Mouse (Mus musculus): ENCODE data around the gene Prss16. TPM values are rescaled to one million over a fixed set of nuclear protein-coding genes. Genes with fewer than 3 reads are reported as not detected.
A peak's percentile ranks its signal among the peaks of the same experiment; 100 is the strongest.

Prss16 gene
- polyA plus RNA-seq, 1 experiment = 0.08 TPM

DNA sequence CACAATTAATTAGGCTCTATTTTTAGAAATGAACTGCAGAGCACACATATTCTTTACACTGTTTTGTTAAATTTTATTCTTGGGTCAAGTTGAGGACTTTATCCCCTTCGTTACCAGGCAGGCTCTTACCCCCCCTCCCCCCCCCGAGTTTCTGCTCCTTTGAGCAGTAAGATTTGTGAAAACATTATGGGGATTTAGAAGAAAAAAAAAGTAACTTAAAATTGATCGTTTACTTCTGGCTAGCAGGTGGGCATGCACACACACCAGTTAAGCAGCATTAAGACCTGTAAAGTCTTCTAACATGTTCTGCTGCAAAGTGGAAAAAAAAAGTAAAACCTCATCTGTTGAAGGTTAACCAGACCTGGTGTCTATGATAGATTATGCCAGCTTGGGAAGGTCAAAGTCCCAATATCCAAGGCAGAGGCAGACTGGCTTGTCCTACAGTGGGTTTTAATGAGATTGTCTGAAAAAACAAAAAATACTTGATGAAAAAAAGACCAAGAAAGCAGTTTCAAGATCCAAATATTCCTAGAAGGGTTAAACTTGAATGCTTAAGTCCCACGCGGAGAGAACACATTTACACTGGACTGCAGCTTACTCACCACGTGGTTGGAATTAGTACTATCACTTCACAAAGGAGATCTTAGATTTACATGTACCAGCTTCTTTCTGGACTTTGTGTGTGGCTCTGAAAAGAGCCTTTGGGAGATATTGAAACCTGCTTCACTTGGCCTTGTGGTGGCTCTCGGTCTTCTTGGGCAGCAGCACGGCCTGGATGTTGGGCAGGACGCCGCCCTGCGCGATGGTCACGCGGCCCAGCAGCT lies 25.1 kb upstream of the Prss16 start:
- DNase-seq (ENCODE audit: low read depth) = peak; percentile 60
- TF ChIP-seq POLR2A (IDR thresholded peaks at IDR 0.05; ENCODE audit: borderline replicate concordance, extremely low read depth, insufficient read depth, insufficient read length, poor library complexity, severe bottlenecking) (no peak), CTCF (IDR thresholded peaks at IDR 0.05; ENCODE audit: borderline replicate concordance, extremely low read depth, insufficient read depth, insufficient read length) (no peak)

DNA sequence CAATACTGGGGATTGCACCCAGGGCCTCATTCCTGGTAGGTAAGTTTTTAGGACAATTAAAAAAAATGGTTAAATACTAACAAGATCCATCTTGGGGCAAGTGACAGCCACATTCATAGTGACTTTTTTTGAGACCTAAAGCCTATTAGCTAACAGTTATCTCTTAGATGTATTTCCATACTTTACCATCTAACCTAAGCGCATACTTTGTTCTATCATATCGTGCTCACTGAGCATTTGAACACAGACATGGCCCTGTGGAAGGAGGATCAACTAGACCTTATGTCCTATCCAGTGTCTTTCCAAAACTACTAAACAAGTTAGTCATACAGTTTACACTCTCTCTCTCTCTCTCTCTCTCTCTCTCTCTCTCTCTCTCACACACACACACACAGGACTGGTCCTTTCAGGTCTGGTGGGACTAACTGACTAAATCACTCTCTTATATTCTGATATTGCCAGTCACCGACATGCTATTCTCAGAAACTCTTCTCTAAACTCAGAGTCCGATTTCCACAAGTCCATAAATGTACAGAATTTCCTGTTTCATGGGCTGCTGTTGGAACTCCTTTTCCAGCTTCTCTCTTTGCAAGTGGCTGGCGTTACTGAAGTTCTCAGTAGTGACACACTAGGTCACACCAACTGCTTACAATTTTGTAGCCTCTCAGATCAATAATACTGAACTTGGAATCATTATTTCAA lies 24.4 kb upstream of the Prss16 start:
- no peak for TF ChIP-seq CTCF (IDR thresholded peaks at IDR 0.05; ENCODE audit: borderline replicate concordance, extremely low read depth, insufficient read depth, insufficient read length)
- TF ChIP-seq POLR2A (IDR thresholded peaks at IDR 0.05; ENCODE audit: borderline replicate concordance, extremely low read depth, insufficient read depth, insufficient read length, poor library complexity, severe bottlenecking) = no peak
- DNase-seq (ENCODE audit: low read depth) = no peak

DNA sequence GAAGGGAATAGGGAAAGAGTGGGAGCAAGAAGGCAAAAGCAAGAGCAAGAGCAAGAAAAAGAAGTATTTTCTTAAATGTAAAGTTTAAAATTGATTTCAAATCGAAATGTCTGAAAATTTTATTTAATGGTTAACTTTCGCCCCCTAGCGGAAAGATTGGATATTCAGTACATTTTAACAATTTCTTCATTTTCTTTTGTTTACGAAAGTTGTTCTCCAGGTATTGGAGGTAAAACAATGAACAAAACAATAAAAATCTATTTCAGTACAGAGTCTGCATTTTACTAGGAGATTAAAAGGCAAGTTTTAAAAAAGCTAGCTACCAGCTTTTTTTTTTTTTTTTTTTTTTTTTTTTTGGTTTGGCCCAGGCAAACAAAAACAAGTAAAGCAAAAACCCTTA lies 21.0 kb upstream of the Prss16 start:
- TF ChIP-seq POLR2A (IDR thresholded peaks at IDR 0.05; ENCODE audit: borderline replicate concordance, extremely low read depth, insufficient read depth, insufficient read length, poor library complexity, severe bottlenecking) (no peak), CTCF (IDR thresholded peaks at IDR 0.05; ENCODE audit: borderline replicate concordance, extremely low read depth, insufficient read depth, insufficient read length) (peak; percentile 34; the same call in 1 of the 2 replicates)
- DNase-seq (ENCODE audit: low read depth) = peak; percentile 72

DNA sequence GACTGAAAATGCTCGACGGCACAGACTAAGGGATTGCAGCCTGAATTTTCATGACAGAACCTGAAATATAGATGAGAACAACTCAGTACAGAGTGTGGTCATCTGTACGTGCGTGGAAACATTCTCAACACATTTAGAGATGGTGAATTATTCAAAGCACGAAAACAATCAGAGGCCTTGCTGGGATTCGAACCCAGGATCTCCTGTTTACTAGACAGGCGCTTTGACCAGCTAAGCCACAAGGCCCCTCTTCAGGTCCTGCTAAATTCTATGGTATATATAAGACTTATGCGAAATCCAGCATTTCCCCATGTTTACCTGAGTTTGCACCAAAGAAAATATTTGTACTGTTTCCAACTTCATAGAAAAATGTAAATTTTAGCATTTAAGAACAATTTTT lies 20.4 kb upstream of the Prss16 start:
- TF ChIP-seq POLR2A (IDR thresholded peaks at IDR 0.05; ENCODE audit: borderline replicate concordance, extremely low read depth, insufficient read depth, insufficient read length, poor library complexity, severe bottlenecking) (no peak), CTCF (IDR thresholded peaks at IDR 0.05; ENCODE audit: borderline replicate concordance, extremely low read depth, insufficient read depth, insufficient read length) (no peak)
- no peak for DNase-seq (ENCODE audit: low read depth)

DNA sequence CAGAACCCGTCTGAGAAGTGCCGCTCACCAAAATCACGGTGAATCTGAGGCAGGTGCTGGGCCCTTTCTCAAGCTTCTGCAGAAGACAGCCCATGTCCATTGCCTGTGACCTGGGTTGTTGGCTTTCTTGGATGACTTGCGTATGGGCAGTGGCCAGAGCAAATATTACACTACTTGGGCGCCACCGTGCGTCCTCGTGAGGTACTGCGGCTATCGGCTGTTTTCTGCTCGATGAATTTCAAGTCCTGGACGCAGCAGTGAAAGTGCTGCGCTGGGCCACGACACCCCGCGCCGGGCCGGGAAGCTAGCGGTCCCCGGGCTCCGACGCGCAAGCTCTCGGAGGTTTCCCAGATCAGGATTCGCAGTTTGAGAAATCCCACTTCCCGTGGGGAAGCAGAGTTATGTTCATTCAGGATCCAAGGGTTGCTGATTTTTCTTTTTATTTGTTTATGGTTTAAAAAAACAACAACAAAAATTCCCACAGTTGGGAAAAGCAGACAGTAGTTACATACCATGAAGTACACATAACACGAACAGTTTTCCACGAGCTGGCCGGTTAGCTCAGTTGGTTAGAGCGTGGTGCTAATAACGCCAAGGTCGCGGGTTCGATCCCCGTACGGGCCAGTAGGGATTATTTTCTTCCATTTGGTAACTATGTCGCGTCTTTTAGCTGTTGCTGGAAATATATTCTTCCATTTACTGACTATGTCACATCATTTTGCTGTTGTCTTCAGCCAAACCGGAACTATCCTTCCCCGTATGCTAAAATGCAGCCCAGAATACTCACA lies 19.3 kb upstream of the Prss16 start:
- peak; percentile 95 for DNase-seq (ENCODE audit: low read depth)

DNA sequence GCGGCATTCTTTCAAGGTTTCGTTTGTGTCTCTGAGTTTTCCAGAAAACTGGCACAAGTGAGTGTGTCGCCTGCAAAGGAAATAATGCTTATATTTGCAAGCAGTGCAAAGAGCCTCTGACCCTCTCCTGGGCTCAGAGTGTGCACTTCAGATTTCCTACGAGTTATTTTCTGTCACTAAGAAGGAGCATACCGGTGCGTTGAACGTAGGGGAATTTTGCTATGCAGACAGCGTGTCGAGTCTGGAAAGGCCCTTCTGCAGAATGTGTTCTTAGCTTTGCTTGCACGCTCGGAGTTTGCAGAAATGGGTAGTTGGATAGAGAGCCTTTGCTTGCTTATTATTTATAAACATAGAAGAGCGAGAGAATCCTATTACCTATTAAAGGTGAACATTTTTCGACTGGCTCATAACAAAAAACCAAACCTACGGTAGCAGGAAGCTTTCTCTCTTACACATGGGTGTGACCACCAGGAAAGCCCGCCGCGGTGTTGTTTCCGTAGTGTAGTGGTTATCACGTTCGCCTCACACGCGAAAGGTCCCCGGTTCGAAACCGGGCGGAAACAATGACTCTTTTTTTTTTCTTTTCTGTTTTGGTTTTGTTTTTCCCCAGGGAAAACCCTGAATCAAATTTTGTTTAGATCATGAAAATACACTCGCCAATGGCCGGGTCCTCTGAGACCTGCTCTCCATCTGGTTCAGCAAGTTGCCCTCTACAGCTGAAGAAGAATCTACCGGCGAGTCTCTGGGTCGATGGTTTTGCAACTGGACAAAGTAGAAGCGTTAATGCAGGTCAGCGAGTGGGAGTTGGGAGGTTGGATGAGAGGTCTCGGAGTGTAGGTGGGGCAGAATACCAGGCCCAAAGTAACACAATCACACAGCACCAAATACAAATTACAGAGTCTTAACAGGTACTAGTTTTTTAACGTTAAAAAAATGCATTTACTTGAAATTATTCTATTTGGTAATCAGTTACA lies 16.8 kb upstream of the Prss16 start:
- no peak for TF ChIP-seq POLR2A (IDR thresholded peaks at IDR 0.05; ENCODE audit: borderline replicate concordance, extremely low read depth, insufficient read depth, insufficient read length, poor library complexity, severe bottlenecking)
- no peak for TF ChIP-seq CTCF (IDR thresholded peaks at IDR 0.05; ENCODE audit: borderline replicate concordance, extremely low read depth, insufficient read depth, insufficient read length)

More for the DNA sequence above, 19.3 kb upstream of the Prss16 start:
- TF ChIP-seq POLR2A (IDR thresholded peaks at IDR 0.05; ENCODE audit: borderline replicate concordance, extremely low read depth, insufficient read depth, insufficient read length, poor library complexity, severe bottlenecking) = no peak
- TF ChIP-seq CTCF (IDR thresholded peaks at IDR 0.05; ENCODE audit: borderline replicate concordance, extremely low read depth, insufficient read depth, insufficient read length) = peak; percentile 94

DNA sequence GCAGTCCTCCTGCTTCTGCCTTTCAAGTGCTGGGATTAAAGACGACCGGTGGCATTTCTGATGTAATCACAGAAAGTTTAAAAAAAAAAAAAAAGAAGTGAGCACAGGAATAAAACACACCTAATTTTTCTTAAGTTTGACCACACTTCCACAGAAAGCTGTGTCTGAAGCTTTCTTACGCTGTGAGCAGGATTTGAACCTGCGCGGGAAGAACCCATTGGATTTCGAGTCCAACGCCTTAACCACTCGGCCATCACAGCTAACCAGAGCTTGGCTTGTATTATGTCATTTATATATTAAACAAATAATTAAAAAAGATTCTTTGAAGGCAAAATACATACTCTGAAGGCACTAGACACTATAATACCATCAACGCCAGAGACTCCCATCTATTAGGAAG lies 12.7 kb upstream of the Prss16 start:
- no peak for TF ChIP-seq POLR2A (IDR thresholded peaks at IDR 0.05; ENCODE audit: borderline replicate concordance, extremely low read depth, insufficient read depth, insufficient read length, poor library complexity, severe bottlenecking)
- TF ChIP-seq CTCF (IDR thresholded peaks at IDR 0.05; ENCODE audit: borderline replicate concordance, extremely low read depth, insufficient read depth, insufficient read length) = no peak
- DNase-seq (ENCODE audit: low read depth) = peak; percentile 92

More for the DNA sequence above, 16.8 kb upstream of the Prss16 start:
- DNase-seq (ENCODE audit: low read depth) = peak; percentile 91

DNA sequence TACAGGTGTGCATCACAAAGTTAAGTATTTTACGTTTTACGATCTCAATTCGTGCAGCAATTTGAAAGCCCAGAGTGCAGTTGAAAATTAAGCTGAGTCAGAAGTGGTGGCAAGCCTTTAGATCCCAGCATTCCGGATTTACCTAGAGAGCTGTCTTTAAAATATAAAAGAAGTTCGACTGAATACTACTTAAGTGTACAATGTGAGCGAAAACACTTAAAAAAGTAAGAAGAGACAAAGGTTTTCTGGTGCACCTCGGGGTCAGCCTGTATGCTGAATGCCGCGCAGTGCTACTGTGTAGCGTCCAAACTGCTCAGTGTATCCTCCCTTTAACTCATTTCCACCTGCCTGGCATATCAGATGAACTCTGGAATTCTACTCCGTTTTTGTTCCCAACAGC lies 12.0 kb upstream of the Prss16 start:
- TF ChIP-seq POLR2A (IDR thresholded peaks at IDR 0.05; ENCODE audit: borderline replicate concordance, extremely low read depth, insufficient read depth, insufficient read length, poor library complexity, severe bottlenecking) = no peak
- no peak for TF ChIP-seq CTCF (IDR thresholded peaks at IDR 0.05; ENCODE audit: borderline replicate concordance, extremely low read depth, insufficient read depth, insufficient read length)

DNA sequence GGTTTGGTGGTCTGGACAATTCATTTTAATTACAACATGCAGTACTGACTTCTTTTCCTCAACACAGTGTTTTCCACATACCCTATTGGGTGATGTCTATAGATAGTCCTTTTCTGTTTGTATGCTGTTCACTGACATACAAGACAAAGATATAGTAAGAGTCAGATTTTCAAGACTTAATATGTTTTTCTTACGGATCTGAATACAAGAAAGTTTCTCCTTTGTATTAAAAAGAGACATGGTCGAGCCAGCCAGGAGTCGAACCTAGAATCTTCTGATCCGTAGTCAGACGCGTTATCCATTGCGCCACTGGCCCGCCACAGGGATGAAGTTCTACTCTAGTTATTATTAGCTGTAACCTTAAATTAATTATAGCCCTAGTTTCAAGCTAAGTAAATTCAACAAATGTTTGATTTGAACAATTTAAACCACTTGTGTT lies 11.4 kb upstream of the Prss16 start:
- DNase-seq (ENCODE audit: low read depth) = peak; percentile 72
- TF ChIP-seq POLR2A (IDR thresholded peaks at IDR 0.05; ENCODE audit: borderline replicate concordance, extremely low read depth, insufficient read depth, insufficient read length, poor library complexity, severe bottlenecking) (no peak), CTCF (IDR thresholded peaks at IDR 0.05; ENCODE audit: borderline replicate concordance, extremely low read depth, insufficient read depth, insufficient read length) (no peak)

More for the DNA sequence above, 12.0 kb upstream of the Prss16 start:
- DNase-seq (ENCODE audit: low read depth) = peak; percentile 49

Data from brain, embryonic 14.5 days (tissue).